Mouse (Mus musculus) CH12F3 (cell line): ENCODE results near the gene Pdlim5.
"Not testable (repeated sequence)": the region's sequence is repeated elsewhere in the genome, so short reads cannot be mapped to it uniquely, and the experiment has no call there.

Source experiments
- in situ Hi-C: fragments of 300-500 bp; cut with MboI; formaldehyde crosslinking; loops from 2 replicates; pipeline ENCODE4 v1.14.3; 2020; ENCODE audit warnings: low sequenced_read_pairs

Gene Pdlim5

GRCm38 (mm10) chr3:142196142-142196541 lies 199.4 kb downstream of the Pdlim5 start:
- in situ Hi-C loops, result no loop called here

- in situ Hi-C loops, result not testable (repeated sequence)
Measured at GRCm38 (mm10) chr3:142191627-142192026, 203.9 kb downstream of the Pdlim5 start.
